Mouse (Mus musculus) forebrain, embryonic 14.5 days (tissue): Measurements from ENCODE around the gene Dcst2. TPM values are rescaled to one million over a fixed set of nuclear protein-coding genes. Genes with fewer than 3 reads are reported as not detected.
A peak's percentile ranks its signal among the peaks of the same experiment; 100 is the strongest.

ENCODE experiments used
- ATAC-seq: fragments of 200-750 bp; cut with Nextera tagmentation; 2 replicates; pipeline ENCODE4 v1.8.0; 2017; ENCODE audit warnings: mild to moderate bottlenecking, moderate library complexity
- DNase-seq: peaks from one replicate; pipeline ENCODE4 v3.0.0-alpha.2; 2015; ENCODE audit warnings: low spot score
- H3K27ac ChIP-seq: fragments of 300-500 bp; sonication (generic); 2 replicates; pipeline ENCODE4 v1.5.1; 2014; ENCODE audit warnings: low read depth, mild to moderate bottlenecking, control low read depth, low read length, moderate library complexity
- H3K27me3 ChIP-seq: fragments of 300-500 bp; sonication (generic); replicated peaks from 2 replicates; pipeline ENCODE4 v1.6.1; 2014; ENCODE audit warnings: low read length, control low read depth, mixed read lengths; ENCODE audit not compliant: control insufficient read depth, insufficient read depth
- H3K36me3 ChIP-seq: fragments of 300-500 bp; sonication (generic); 2 replicates; pipeline ENCODE4 v1.6.1; 2014; ENCODE audit warnings: low read length, control low read depth; ENCODE audit not compliant: control insufficient read depth, insufficient read depth
- H3K4me1 ChIP-seq: fragments of 300-500 bp; sonication (generic); 2 replicates; pipeline ENCODE4 v1.6.1; 2014; ENCODE audit warnings: antibody characterized with exemption, low read length, control low read depth; ENCODE audit not compliant: control insufficient read depth, insufficient read depth
- H3K4me2 ChIP-seq: fragments of 300-500 bp; sonication (generic); 2 replicates; pipeline ENCODE4 v1.6.1; 2014; ENCODE audit warnings: mild to moderate bottlenecking, control low read depth, low read length
- H3K4me3 ChIP-seq: fragments of 300-500 bp; sonication (generic); 2 replicates; pipeline ENCODE4 v1.5.1; 2014; ENCODE audit warnings: low read depth, low read length, control low read depth
- H3K9ac ChIP-seq: fragments of 300-500 bp; sonication (generic); 2 replicates; pipeline ENCODE4 v1.6.1; 2014; ENCODE audit warnings: mild to moderate bottlenecking, low read length, control low read depth, moderate library complexity
- H3K9me3 ChIP-seq: fragments of 300-500 bp; sonication (generic); replicated peaks from 2 replicates; pipeline ENCODE4 v1.6.1; 2016; ENCODE audit warnings: low read length, control low read depth, mixed read lengths; ENCODE audit not compliant: control insufficient read depth
- WGBS: fragments of 180-500 bp; shearing (Covaris S2); extraction: QIAGEN DNeasy Blood & Tissue Kit; methylation state at CpG from one replicate; pipeline ENCODE4 v1.1.7; 2014; 5-methylcytosine and 5-hydroxymethylcytosine counted together
- polyA plus RNA-seq: library from polyadenylated mRNA; unstranded; fragments of >200 nt; fragmentation: Nextera tagmentation; extraction: Ambion mirVana; gene quantifications from 2 replicates; pipeline ENCODE4 v1.2.1, GENCODE M21; 2014

Gene Dcst2
- polyA plus RNA-seq, 1 experiment from 2014 or later: 0.08 TPM

DNA sequence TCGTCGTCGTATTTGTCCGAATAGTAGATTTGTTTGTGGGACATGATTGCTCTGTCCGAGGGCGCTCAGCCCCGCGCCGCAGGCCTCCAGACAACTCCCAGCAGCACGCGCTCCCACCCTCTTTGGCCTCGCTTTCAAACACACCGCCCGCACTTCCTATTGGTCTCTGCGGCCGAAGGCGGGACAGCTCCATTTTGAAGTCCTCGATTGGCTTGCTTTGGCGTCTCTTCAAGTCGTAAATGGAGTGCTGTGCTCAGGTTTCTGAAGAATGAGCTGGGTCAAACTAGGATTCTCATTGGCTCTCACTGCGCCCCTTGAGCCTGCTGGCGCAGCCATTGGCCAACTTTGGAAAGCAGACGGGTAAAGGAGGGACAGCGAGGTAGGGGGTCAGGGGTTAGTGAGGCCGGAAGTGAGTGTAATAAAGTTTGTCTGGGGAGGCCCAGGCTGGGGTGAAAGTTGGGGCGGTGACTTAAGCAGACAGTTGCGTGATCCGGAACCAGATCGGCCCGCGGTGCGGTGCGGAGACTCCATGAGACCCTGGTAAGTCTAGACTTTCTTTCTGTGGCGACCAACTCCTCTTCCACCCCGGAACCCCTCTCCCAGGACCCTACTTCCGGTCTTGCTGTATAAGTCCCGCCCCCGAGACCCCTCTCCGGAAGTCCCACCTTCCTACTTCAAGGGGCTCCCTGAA lies 56.5 kb downstream of the Dcst2 start, which contains the start of the genes Cks1b and Shc1:
Gene Cks1b (minus strand): TSS at position 214 of the 691 bp plus-strand sequence.
Gene Shc1 (plus strand): TSS at position 274 of the 691 bp plus-strand sequence.
- peaks cover 23% of the 10 kb centered on the region for H3K36me3 ChIP-seq
- ATAC-seq: peak; percentile 95
- WGBS: under 1% methylated on average over 39 of the region's 39 CpGs
- H3K27me3 ChIP-seq: no peaks in the 10 kb centered on the region
- peaks cover 20% of the 10 kb centered on the region for H3K4me1 ChIP-seq
- peak within 1 kb of the TSS; percentile 48 for H3K4me3 ChIP-seq
- peak; percentile 100 for DNase-seq
- peak within 1 kb of the TSS; percentile 81 for H3K4me2 ChIP-seq
- no peaks in the 10 kb centered on the region for H3K9me3 ChIP-seq
- H3K9ac ChIP-seq: peak within 1 kb of the TSS; percentile 66
- H3K27ac ChIP-seq: peak within 1 kb of the TSS; percentile 67

DNA sequence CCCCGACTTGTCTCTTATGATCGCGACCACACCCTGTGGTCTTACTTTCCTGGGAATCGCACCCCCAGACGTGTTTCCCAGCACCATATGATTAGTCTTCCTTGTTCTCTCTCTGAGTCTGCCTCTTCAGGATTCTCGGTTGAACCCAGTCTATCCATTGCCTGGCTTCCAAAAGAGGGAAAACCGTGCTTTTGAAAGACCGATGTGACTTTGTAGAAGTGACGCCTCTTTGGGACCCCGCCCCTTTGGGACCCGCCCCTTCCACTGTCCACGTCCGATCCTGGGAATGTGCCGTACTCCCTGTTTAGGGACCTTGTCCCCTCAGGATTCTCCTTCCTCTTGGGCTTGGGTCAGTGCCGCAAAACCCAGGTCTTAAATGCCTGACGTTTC lies 57.1 kb downstream of the Dcst2 start:
- peak; percentile 13 for ATAC-seq
- Histone ChIP-seq H3K4me3 (peak overlapping the region; percentile 48), H3K27me3 (no peaks in the 10 kb centered on the region), H3K36me3 (peaks cover 21% of the 10 kb centered on the region), H3K27ac (peak overlapping the region; percentile 67), H3K4me2 (peak overlapping the region; percentile 81), H3K9ac (peak overlapping the region; percentile 66), H3K9me3 (no peaks in the 10 kb centered on the region), H3K4me1 (peaks cover 20% of the 10 kb centered on the region)
- DNase-seq: no peak
- WGBS: under 1% methylated on average over 16 of the region's 16 CpGs

- Histone ChIP-seq H3K4me1 (peaks cover 20% of the 10 kb centered on the region), H3K9ac (peak overlapping the region; percentile 66), H3K36me3 (peaks cover 15% of the 10 kb centered on the region), H3K4me3 (peak overlapping the region; percentile 48), H3K27me3 (no peaks in the 10 kb centered on the region), H3K9me3 (no peaks in the 10 kb centered on the region), H3K27ac (0 out of 2 replicates have a peak overlapping the region, but pooled peaks have one; percentile 33), H3K4me2 (peak overlapping the region; percentile 81)
- ATAC-seq (no peak), DNase-seq (peak; percentile 39)
- WGBS: 4% methylated on average over 9 of the region's 9 CpGs
Observed at GRCm38 (mm10) chr3:89419571-89419970, 57.8 kb downstream of the Dcst2 start.

GRCm38 (mm10) chr3:89419981-89420380 lies 58.2 kb downstream of the Dcst2 start:
- H3K4me2 ChIP-seq: peak overlapping the region; percentile 81
- DNase-seq: no peak
- peaks cover 12% of the 10 kb centered on the region for H3K36me3 ChIP-seq
- H3K4me3 ChIP-seq: peak overlapping the region; percentile 48
- H3K9me3 ChIP-seq: no peaks in the 10 kb centered on the region
- H3K27me3 ChIP-seq: no peaks in the 10 kb centered on the region
- H3K4me1 ChIP-seq: peaks cover 20% of the 10 kb centered on the region
- WGBS: 39% methylated on average over 3 of the region's 3 CpGs
- H3K9ac ChIP-seq: peak overlapping the region; percentile 66; the same call in 1 of the 2 replicates
- 0 out of 2 replicates have a peak overlapping the region, but pooled peaks have one; percentile 33 for H3K27ac ChIP-seq
- ATAC-seq: no peak

GRCm38 (mm10) chr3:89420421-89420820 lies 58.6 kb downstream of the Dcst2 start:
- H3K27me3 ChIP-seq: no peaks in the 10 kb centered on the region
- no peaks in the 10 kb centered on the region for H3K9me3 ChIP-seq
- no peak overlapping the region for H3K4me2 ChIP-seq
- DNase-seq (no peak), ATAC-seq (no peak)
- H3K9ac ChIP-seq: no peak overlapping the region
- peaks cover 13% of the 10 kb centered on the region; the same call in 1 of the 2 replicates for H3K36me3 ChIP-seq
- H3K4me3 ChIP-seq: no peak overlapping the region
- no peak overlapping the region for H3K27ac ChIP-seq
- WGBS: 86% methylated on average over 2 of the region's 2 CpGs
- H3K4me1 ChIP-seq: peaks cover 20% of the 10 kb centered on the region

GRCm38 (mm10) chr3:89421002-89421774 lies 59.4 kb downstream of the Dcst2 start:
- H3K4me1 ChIP-seq: peaks cover 20% of the 10 kb centered on the region
- no peaks in the 10 kb centered on the region for H3K27me3 ChIP-seq
- DNase-seq (peak; percentile 58), ATAC-seq (no peak; the same call in 1 of the 2 replicates)
- 4% methylated on average over 11 of the region's 11 CpGs for WGBS
- H3K9ac ChIP-seq: peak overlapping the region; percentile 66; the same call in 1 of the 2 replicates
- H3K27ac ChIP-seq: no peak overlapping the region
- peak overlapping the region; percentile 42 for H3K4me2 ChIP-seq
- H3K4me3 ChIP-seq: peak overlapping the region; percentile 25
- H3K36me3 ChIP-seq: peaks cover 9% of the 10 kb centered on the region; the same call in 1 of the 2 replicates
- no peaks in the 10 kb centered on the region for H3K9me3 ChIP-seq

GRCm38 (mm10) chr3:89421810-89422473 lies 60.2 kb downstream of the Dcst2 start:
- Histone ChIP-seq H3K27ac (no peak overlapping the region), H3K9ac (peak overlapping the region; percentile 66), H3K4me3 (peak overlapping the region; percentile 25), H3K36me3 (0 out of 2 replicates have a peak, but pooled peaks cover 7% of the 10 kb centered on the region), H3K4me2 (peak overlapping the region; percentile 42), H3K27me3 (no peaks in the 10 kb centered on the region), H3K9me3 (no peaks in the 10 kb centered on the region), H3K4me1 (peaks cover 17% of the 10 kb centered on the region)
- DNase-seq (no peak), ATAC-seq (no peak)
- WGBS: 5% methylated on average over 22 of the region's 22 CpGs

- no peak overlapping the region for H3K4me3 ChIP-seq
- H3K4me2 ChIP-seq: peak overlapping the region; percentile 42
- no peaks in the 10 kb centered on the region for H3K27me3 ChIP-seq
- ATAC-seq (no peak), DNase-seq (no peak)
- no peak overlapping the region for H3K9ac ChIP-seq
- H3K9me3 ChIP-seq: no peaks in the 10 kb centered on the region
- H3K4me1 ChIP-seq: peaks cover 17% of the 10 kb centered on the region
- WGBS: 75% methylated on average over 6 of the region's 6 CpGs
- no peak overlapping the region for H3K27ac ChIP-seq
- peaks cover 13% of the 10 kb centered on the region; the same call in 1 of the 2 replicates for H3K36me3 ChIP-seq
Observed at GRCm38 (mm10) chr3:89422556-89423205, 60.9 kb downstream of the Dcst2 start.
